Mouse (Mus musculus) thymus, postnatal 0 days (tissue): Measurements from ENCODE around the gene Uvrag. TPM values are rescaled to one million over a fixed set of nuclear protein-coding genes. Genes with fewer than 3 reads are reported as not detected.
"Not testable (repeated sequence)": the region's sequence is repeated elsewhere in the genome, so short reads cannot be mapped to it uniquely, and the experiment has no call there.

Source experiments
- DNase-seq: peaks from one replicate; pipeline ENCODE4 v3.0.0-alpha.2; 2015; ENCODE audit warnings: low spot score
- polyA plus RNA-seq: library from polyadenylated mRNA; unstranded; fragments of >200 nt; fragmentation: Nextera tagmentation; extraction: Ambion mirVana; gene quantifications from 2 replicates; pipeline ENCODE4 v1.2.1, GENCODE M21; 2015

Uvrag gene
- polyA plus RNA-seq, 1 experiment from 2014 or later = 30.9 TPM

GRCm38 (mm10) chr7:98984319-98984718 is 156.6 kb downstream of the Uvrag start:
- DNase-seq = no peak

- no peak for DNase-seq
Measured at GRCm38 (mm10) chr7:98983058-98983457, 157.9 kb downstream of the Uvrag start.

GRCm38 (mm10) chr7:98981423-98981822 is 159.5 kb downstream of the Uvrag start:
- no peak for DNase-seq

DNA sequence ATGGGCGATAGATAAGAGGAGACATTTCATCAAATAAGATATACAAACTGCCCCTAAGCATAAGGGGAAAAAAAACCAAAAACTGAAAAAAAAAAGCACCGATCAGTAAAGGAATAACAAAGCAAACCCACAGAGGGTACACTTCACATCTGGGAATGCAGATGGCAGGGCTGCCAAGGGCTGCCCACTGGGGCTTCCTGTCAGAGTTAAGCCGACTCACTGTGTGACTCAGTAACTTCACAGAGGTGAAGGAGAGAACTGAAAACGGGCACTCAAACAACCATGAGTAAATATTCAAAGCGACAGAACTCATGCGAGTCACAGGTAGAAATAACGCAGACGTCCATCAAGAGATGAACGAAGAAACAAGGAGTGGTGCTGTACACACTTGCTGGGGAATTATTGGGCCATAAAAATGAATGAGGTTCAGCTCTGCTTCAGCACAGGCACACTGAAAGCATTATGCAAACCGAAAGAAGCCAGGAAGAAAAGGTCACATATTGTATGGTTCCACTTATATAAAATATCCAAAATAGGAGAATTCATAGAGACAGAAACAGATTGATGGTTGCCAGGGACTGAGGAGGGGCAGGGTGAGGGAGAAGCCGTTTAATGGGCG is 164.0 kb downstream of the Uvrag start:
- peak; percentile 25 for DNase-seq

- DNase-seq = no peak
Measured at GRCm38 (mm10) chr7:98974590-98974989, 166.4 kb downstream of the Uvrag start.

DNA sequence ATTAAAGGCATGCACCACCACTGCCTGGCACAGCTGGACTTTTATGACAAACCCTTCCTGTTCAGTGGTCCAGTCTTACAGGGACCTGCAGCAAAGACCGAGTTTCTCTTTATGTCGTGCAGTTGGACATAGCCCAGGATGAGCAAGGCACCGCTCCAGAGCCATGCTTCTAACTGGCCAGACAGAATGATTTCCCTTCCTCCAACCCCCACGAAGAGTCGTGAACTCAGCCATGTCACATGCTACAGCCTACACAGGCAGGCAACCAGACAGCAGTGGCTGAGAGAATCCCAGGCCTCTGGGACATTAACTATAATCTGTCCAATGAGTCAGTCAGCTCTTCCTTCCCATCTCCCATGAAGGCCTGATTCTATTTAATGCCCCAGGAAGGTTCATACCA is 170.2 kb downstream of the Uvrag start:
- DNase-seq = no peak

DNA sequence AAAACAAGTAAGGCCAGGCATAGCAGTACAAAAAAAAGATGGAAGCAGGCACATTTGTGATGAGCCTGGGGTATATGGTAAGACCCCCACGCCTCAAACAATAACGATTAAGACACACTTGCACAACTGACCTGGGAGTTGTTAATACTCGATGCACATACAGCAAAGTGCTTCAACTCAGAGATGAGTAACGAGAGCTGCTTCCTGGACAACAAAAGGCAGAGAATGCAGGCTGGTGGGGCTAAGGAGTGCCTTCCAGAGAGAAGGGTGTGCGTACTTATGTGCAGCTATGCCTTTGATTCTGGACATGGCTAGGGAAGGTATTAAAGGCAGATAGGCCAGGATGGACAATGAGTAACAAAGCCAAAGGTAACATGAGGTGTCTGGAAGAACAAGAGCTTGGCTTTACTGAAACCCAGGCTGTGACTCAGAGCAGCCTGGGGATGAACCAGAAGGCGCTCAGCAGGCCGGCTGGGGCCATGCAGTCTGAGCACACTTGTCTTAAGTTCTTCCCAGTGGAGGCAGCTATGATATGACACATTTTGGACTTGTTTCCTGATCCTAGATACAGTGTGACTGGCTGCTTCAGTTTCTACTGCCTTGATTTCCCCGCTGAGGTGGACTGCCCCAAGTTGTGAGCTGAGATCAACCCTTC is 172.1 kb downstream of the Uvrag start:
- no peak for DNase-seq

- no peak for DNase-seq
Measured at GRCm38 (mm10) chr7:98968082-98968674, 172.8 kb downstream of the Uvrag start.

GRCm38 (mm10) chr7:98967672-98968071 is 173.3 kb downstream of the Uvrag start:
- DNase-seq = no peak

DNA sequence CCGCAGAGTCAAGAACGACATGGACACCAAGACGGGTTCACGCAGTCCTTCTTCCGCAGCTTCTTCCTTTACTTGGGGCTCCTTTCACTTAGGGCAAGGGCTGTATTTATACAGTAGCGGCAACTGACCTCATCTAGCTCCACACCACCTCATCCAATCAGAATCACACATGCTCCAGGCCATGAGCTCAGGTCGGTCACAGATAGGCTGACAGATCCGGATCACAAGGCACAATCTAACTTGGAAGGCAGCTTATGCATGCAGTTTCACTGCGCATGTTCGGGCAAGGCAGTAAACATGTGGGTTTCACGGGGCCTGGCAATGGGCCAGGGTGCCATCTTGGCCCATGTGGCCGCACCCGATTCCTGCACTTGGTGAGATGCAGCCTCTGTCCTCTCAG is 177.4 kb downstream of the Uvrag start:
- DNase-seq = not testable (repeated sequence)

- peak; percentile 73 for DNase-seq
Measured at GRCm38 (mm10) chr7:98962547-98963311, 178.2 kb downstream of the Uvrag start.

DNA sequence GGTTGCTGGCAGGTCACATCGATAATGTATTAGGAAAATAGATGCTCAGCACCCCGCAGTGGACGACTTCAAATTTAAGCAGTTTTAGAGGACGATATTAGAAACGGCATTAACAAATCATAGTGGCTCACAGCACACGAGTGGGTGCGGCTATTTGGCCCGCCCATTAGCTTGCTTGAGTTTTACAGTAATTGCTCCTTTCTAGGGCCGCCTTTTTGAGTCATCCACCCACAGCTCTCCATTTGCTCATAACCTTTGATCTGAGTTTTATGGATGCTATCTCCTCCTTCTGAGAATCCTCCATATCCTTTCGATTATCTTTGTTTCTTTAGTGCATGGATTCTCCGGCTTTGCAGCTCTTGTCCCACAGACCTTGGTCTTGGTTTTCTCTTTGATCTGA is 178.9 kb downstream of the Uvrag start:
- DNase-seq = no peak

DNA sequence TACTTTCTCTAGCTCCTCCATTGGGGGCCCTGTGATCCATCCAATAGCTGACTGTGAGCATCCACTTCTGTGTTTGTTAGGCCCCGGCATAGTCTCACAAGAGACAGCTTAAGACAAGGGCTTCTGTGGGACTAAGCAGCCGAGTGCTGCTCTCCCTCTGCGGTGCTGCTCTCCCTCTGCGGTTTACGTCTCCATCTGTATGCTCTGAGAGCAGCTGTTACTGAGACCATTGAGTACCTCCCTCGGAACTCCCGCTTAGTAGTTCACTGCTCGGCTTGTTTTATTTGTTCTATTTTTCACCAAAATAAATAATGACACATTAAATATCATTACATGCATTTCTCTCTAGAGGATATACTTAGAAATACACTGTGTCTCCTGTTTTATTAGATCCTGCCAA is 180.7 kb downstream of the Uvrag start:
- no peak for DNase-seq

DNA sequence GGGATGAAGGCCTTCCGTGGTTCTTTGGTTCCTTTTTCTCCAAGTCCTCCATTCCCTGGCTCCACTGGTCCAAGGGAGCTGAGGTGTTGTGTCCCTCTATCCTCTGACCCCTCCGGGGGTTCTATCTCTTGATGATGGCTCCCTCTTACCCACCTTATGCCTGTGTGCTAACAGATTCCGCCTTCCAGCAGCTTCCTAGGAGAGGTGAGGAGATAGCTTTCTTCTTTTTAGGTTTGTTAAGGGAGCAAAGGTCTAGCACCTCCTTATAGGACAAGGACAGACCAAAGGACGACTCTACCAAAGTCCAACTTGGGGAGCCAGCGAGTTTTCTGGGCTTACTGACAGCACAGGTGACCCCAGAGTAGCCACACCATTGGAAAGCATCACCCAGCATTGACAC is 181.7 kb downstream of the Uvrag start:
- DNase-seq = no peak

- DNase-seq = no peak
Measured at GRCm38 (mm10) chr7:98958172-98958571, 182.8 kb downstream of the Uvrag start.

- no peak for DNase-seq
Measured at GRCm38 (mm10) chr7:98957111-98957741, 183.7 kb downstream of the Uvrag start.

DNA sequence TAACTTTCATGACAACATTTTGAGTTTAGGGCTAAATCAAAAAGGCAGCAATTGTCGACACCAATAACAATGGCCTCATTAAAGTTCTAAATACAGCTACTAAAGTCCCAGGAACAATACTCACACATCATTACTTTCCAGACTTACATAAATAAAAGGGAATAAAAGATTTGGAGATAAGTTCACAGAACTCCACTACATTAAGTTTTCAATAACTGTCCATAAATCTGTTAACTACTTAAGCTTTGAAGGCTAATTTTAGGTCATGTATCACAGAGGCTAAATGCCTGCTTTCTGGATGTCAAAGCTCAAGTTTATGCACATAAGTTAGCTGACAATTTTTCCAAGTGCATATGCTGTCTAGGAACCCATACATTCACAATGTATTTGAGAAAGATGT is 184.3 kb downstream of the Uvrag start:
- no peak for DNase-seq

- no peak for DNase-seq
Measured at GRCm38 (mm10) chr7:98953649-98954048, 187.3 kb downstream of the Uvrag start.

DNA sequence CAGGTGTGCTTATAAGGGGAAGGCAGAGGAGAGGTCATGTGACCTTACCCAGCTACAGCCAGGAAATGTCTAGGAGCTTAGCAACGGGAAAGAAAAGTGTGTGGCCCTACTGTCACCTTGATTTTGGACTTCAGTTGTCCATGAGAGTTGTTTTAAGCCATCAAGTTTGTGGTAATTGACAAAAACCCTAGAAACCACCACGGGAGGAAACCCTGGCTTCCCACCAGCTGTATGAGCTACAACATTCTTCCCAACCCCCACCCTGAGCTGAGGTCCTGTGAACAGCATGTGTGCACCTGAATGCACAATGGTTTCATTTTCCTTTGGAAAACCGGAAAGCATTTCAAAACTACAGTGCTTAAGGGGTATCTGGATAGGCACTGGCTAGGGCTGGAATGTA is 196.0 kb downstream of the Uvrag start:
- DNase-seq = peak; percentile 3

DNA sequence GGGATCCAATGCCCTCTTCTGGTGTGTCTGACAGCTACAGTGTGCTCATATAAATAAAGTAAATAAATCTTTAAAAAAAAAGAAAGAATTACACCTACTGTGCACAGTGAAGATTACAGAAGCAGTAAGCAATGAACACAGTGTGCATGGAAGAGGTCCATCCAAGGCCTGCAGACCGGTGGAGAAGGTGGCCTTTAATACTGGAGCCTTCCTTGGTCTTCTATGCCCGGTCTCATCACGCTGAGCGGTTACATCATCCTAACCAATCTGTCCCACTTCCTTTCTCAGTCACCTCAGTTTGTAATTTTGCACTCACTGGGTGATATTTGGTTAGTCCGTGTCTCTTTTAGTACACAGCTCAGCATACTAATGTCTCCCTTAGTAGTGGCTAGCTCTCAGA is 197.3 kb downstream of the Uvrag start:
- no peak for DNase-seq

GRCm38 (mm10) chr7:98942746-98943145 is 198.2 kb downstream of the Uvrag start:
- DNase-seq = no peak

DNA sequence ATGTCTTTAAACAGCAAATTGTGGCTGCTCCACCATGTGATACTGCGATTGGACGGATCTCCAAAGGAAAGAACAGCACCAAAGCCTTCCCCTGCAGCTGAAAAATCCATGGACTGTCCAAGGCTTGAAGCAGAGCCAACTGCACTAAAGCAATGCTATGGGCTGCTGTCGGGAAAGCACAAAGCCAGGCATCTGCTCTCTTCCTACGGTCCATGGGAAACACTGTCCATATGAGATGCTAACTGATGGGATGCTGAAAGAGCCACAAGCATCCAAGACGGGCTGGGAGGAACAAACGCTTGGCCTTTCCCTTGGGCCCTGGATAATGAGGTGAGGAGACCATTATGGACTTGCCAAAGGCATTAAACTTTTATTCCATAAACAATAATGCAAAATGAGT is 201.7 kb downstream of the Uvrag start:
- no peak for DNase-seq
